Mouse (Mus musculus): ENCODE data around the gene Ap2b1.
A peak's percentile ranks its signal among the peaks of the same experiment; 100 is the strongest.
"Not testable (repeated sequence)": the region's sequence is repeated elsewhere in the genome, so short reads cannot be mapped to it uniquely, and the experiment has no call there.

The Ap2b1 gene

DNA sequence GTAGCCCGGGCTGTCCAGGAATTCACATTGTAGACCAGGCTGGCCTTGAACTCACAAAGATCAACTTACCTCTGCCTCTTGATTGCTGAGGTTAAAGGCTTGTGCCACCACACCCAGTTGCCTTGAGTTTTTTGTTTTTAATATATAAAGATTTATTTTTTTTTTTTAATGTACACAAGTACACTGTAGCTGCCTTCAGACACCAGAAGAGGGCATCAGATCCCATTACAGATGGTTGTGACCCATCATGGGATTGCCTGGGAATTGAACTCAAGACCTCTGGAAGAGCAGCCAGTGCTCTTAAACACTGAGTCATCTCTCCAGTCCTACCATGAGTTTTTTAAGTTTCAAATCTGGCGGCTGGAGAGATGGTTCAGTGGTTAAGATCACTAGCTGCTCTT, 2.6 kb downstream of the Ap2b1 start:
- DNase-seq (ENCODE audit: low read depth, low spot score), result peak; percentile 19

DNA sequence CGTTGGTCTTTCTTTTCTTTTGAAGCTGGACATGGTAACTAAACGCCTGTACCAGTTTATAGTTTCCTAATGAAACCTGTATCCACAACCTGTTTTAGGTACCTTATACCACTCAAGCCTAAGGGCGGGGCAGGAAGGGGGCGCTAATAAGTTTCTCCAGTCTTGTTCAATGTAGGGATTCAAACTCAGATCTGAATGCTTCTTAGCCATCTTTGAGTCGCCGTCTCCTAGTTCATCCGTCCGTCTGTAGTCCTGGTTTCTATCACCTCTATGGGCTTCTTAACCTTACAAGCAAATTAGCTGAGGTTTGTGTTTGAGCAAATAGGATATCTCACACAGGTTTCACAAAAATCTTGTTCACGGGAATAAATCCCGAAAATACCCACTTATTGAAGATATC, 3.3 kb downstream of the Ap2b1 start:
- no peak for DNase-seq (ENCODE audit: low read depth, low spot score)

DNA sequence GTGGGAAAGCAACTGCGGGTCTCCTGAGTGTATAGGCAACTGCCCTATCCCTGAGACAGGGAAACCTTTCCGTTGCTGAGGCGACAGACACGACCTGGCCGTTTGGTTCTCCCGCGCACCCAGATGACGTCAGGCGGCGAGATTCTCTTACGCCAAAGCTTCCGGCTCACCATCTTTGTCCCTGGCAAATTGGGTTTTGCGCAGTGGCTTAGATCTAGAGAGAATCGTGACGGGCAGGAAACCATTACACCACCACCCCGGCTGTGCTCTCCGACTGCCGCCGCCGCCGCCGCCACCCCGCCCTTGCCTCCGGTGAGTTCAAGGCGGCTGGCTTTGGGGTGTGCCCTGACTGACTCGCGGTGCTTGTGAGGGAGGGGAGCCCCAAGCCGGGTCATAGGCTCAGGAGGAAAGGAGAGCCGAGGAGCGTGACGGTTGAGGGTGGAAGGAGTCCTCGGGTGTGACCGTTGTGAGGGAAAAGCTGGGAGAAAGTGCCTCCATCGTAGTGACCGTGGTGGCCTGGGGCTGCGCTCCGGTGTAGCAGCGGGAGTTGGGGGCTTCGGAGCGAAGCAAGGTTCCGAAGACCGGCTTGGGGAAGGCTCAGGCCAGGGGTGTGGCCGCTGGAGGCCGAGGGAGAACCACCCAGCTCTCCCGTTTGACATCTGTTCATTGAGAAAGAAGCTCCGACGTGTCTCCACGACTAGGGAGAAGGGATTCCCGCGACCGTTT, 3.9 kb downstream of the Ap2b1 start, which contains the start of gene Pex12:
Gene Pex12, minus strand, starts transcription at position 61 of the 726 bp plus-strand sequence.
- peak; percentile 98 for DNase-seq (ENCODE audit: low read depth, low spot score)

DNA sequence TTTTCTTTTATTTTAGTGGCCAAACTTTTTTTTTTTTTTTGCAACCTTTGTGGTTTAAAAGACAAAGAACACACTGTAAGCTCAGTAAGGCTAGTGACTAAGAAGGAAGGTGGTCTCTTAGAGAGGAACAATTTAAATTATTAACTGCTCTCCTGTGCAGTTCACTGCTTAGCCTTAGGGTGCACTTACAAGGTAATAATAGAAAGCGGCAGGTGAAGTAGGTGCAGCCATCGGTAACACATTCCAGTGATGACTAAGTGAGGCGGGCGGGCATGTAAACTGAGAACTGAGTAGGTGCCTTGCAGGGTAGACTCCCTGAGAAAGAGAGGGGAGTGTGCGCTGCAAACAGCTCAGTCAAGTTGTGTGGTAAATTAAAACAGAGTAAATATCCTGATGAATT, 4.9 kb downstream of the Ap2b1 start:
- peak; percentile 42 for DNase-seq (ENCODE audit: low read depth, low spot score)

DNA sequence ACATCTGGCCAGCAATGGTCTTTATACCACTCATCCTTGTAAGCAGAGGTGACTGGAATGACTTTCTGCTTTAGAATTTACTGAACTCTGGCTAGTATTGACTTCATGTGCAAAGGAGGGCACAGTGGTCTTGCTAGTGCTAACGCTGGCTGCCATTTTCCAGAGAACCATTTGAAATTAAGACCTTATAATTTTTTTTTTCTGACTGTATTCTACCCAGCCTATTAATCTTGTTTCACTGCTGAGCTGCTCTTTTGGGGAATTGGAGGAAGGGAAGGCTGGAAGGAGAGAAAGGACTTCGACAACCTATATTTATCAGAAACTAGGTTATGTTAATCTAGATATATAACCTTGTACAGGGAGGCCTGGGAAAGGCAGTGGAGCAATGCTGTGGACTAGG, 5.7 kb downstream of the Ap2b1 start:
- DNase-seq (ENCODE audit: low read depth, low spot score), result no peak

DNA sequence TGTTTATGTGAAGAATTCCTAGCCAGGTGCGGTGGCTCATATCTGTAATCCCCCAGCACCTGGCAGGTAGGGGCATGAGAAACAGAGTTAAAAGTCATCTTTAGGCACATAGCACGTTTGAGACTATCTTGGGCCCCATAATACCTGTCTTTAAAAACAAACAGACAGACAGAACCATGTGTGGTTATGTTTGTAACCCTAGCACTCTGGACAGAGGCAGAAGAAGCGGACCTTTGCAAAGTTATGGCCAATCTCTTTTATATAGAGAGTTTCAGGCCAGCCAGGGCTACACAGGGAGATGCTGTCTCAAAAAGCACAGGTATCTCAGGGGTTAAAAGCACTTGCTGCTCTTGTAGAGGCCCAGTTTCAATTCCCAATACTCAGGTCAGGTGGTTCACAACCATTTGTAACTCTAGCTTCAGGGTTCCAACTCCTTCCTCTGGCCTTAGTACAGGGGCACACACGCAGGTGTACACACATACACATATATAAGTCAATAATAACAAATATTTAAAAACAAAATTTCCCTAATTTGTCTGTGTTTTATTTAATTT, 8.0 kb downstream of the Ap2b1 start:
- no peak for DNase-seq (ENCODE audit: low read depth, low spot score)

DNA sequence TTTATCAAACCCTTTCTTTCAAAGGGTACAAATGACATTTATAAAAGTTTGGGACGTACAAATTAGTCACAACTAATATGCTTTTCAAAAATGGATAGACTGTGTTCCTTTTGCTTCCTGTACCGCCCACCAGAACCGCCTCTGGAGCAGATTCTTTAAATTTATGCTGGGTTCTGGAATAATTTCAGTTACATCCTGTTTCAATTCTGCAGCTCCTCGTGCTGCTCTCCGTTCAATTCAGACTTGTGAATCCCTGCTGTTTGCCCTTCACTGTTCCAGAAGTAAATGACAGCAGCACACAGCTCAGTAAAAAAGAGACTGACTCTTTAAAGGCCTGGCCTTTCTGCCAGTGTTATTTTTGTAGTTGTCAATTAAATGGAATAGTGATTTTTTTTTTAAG, 13.6 kb downstream of the Ap2b1 start:
- DNase-seq (ENCODE audit: low read depth, low spot score), result no peak

DNA sequence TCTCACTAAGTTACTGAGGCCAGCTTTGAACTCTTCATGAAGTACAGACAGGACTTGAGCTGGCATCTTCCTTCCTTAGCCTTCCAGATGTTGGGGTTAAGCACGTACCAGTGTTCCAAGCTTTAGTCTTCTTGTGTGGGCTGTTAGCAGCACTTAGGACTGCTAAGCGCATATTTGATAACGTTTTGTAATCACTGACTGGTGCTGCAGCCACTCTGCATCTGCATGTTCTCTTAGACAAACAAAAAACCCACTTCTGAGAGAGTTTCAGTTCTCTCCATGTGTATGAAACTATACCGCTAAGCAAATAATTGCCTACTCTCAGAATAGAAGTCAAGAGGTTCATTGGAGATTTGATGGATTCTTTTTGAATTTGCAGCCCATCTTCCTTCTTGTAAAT, 20.2 kb downstream of the Ap2b1 start:
- no peak for DNase-seq (ENCODE audit: low read depth, low spot score)

DNA sequence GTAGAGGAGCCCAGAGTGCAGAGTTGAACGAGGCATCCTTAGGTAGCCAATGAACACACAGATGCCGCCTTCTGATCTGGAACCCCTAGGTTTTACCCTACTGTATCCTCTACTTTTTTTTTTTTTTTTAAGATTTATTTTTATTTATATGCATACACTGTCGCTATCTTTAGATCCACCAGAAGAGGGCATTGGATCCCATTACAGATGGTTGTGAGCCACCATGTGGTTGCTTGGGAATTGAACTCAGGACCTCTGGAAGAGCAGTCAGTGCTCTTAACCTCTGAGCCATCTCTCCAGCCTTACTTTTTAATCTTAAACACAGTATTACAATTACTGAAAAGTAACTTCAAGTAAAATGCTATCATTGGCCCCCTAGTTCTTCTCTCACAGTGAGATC, 27.9 kb downstream of the Ap2b1 start:
- not testable (repeated sequence) for DNase-seq (ENCODE audit: low read depth, low spot score)

DNA sequence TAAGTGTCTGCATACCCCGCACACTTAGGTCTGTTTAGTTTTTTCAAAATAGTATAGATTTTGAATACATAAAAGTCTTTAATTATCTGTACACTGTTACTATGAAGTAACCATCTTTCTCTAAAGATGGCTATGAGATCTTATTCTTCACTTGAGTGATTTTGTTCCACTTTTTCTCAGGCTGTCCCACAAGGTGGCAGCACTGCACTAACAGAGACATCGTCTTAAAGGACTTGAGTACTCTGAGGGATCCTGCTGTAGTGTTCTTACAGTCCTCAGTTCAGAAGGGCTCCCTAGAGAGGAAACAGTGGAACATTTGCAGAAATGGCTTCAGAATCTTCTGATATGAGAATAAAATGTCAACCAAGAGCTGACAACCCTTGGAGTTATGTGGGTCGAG, 28.6 kb downstream of the Ap2b1 start:
- DNase-seq (ENCODE audit: low read depth, low spot score), result peak; percentile 78

DNA sequence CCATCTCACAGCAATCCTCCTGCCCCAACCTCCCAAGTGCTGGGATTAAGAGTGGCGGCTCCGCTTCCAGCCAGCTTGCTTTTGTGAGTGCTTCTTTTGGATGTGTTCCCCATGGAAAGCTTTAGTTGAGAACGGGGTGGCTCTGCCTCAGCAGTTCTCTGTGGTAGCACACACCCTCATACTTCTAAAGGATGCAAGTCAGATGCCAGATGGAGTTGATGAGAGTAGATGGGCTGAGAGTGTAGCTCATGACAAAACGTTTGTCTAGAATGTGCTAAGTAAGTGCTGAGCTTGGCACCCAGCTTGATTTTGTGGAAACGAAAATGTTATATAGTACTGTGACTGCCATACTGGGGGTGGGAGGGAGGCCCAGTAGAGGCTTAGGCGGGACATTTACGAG, 37.0 kb downstream of the Ap2b1 start:
- no peak for DNase-seq (ENCODE audit: low read depth, low spot score)

DNA sequence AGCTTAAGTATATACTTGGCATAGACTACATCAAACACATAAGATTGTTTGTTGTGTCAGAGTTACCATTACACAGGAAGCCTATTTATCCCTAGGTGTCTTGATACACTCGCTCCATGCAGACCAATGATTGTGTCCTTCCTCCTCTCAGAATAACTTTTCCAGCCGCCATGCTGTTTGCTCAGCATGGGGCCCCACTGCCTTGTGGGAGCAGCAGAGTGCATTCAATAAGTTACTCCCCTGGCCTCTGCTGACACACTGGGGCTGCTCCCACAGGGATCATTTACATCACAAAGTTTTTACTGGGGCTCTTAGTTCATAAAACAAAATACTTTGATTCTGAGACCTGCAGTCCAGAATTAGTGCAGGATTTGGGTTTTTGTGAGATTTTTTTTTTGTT, 40.9 kb downstream of the Ap2b1 start:
- peak; percentile 54 for DNase-seq (ENCODE audit: low read depth, low spot score)

DNA sequence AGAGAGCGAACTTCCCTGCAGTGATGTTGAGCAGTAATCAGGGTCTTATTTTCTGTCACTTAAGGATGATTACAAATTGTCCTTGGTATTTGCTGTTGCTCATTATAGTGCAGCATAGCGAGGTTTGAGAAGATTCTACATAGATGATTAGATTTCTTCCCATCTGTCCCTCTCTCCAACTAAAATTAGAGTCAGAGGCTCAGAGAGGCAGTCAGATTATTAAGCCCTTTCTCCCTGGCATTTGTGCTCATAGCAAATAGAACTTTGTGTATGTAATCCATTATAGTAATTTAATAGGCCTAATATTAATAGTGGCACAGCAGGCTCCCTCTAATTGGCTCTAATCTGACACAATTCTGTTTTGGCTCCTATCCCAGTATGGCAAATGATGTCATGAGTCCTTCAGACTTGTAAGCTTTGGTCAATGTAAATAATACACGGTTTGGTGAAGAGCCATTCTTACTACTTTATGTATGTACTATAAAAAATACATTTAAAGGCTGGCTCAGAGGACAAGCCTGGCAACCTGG, 43.0 kb downstream of the Ap2b1 start:
- DNase-seq (ENCODE audit: low read depth, low spot score), result no peak

DNA sequence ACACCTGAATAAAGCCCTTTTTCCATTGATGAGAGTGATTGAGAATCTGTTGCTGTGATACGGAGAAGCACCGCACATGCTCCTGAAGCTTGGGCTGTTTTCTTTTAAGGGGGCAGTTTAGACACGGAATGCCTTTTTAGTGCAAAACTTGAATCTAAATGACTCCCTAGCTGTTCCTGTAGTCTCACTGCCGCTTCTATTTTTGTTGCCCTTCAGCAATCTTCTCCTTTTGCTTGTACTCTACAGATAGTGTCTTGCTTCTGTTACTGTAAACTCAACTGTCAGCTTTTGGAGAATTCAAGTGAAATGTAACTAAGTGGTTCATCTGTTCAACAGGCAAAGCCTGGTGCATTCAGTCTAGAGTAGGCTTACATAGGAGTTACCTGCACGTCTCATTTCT, 56.6 kb downstream of the Ap2b1 start:
- DNase-seq (ENCODE audit: low read depth, low spot score), result no peak

DNA sequence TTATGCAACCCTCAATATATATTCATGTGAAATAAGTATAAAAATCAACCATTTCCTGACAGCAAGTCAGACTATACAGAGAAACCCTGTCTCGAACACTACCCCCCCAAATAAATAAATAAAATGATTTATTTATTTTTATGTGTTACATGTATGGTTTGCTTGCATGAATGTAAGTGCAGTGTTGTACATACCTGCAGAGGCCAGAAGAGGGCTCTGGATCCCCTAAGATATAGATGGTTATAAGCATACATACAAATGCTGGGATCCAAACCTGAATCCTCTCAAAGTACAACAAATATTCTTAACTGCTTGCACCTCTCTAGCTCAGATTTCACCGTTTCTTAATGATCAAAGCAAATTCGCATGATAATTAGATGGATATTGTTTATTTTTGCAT, 58.6 kb downstream of the Ap2b1 start:
- peak; percentile 33 for DNase-seq (ENCODE audit: low read depth, low spot score)

DNA sequence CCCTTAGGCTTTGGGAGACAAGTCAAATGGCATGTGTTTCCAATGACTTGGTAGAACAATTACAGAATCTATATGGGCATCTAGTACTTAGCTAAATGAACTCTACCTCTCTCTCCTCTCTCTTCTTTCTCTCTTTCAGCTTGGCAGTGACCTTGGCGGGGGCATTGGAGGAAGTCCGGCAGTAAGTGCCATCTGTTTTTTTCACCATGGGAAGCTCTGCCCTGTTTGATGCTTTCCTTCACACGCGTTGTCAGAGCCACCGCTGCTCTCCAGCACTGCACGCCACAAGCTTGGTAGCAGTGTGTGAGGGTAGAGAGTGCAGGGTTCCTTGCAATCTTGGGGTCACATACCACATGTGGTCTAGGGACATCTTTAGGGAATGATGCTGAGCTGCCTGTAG, 65.8 kb downstream of the Ap2b1 start:
- DNase-seq (ENCODE audit: low read depth, low spot score), result no peak

DNA sequence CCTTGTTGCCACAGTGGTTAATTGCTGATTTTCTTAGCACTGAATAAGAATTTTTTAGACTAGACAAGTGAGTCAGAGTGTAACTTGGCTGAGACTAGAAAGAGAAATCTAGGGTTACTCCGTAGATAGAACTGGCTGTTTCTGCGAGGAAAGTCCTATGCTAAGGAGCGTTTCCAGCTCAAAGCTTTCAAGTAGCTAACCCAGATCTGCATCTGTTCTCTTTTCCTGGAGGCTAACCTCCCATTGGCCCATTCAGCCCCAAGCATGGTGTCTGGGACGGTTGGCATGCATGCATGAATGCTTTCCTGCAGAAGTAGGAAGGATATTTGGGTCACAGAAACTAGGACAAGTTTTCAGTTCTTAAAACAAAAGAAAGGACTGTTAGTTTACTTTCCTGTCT, 72.4 kb downstream of the Ap2b1 start:
- no peak for DNase-seq (ENCODE audit: low read depth, low spot score)

DNA sequence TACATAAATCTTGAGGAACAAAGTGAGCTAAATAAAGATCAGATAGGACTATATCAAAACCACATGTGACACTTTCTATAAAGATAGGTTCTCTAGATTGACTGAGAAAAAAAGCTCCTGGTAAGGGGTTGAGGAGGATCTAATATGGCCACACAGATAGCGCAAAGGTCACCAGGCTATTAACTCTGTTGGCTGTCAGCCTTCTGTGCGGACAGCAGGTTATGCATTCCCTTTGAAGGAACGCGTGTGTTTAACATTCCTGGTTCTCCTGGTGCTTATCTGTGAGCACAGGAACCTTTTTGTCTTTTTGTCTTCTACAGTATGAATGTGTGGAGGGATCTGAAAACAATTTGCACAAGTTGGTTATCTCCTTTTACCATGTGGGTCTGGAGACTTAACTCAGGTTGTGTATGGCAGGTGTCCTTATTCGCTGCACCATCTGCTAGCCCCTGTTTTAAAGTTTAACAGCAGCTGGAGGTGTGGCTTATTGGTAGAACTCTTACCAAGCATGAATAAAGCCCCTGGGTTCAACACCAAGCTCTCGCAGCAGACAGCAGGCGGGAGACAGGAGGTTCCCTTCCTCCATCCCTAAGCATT, 81.0 kb downstream of the Ap2b1 start:
- DNase-seq (ENCODE audit: low read depth, low spot score), result no peak

DNA sequence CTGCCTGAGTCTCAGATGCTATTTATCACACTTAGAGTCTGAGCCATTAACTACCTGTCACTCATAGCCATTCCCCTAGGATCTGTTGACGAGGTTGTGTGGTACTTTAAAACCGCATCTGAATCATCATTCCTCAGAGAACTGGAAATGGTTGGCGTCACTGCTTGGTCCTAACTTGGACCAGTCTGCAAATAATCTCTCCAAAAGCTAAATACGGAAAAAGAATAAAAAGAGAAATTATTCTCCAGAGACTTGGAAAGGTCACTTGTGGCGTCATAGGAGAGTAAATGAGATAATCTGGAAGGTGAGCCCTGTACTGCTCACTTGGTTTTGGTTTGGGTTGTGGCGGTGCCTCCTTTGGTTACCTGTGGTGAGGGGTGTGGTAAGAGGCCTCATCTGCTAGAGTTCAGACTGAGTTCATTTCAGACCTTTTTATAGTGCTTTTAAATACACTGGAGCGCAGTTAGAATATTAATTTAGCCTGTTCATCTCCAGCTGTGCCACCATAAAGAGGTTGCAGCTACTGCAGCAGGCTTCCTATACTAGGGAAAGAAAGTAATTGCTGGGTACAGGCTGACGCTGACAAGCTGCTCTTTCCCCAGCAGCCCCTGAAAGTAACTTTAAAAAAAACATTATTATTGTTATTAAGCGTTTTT, 84.2 kb downstream of the Ap2b1 start:
- DNase-seq (ENCODE audit: low read depth, low spot score), result no peak

DNA sequence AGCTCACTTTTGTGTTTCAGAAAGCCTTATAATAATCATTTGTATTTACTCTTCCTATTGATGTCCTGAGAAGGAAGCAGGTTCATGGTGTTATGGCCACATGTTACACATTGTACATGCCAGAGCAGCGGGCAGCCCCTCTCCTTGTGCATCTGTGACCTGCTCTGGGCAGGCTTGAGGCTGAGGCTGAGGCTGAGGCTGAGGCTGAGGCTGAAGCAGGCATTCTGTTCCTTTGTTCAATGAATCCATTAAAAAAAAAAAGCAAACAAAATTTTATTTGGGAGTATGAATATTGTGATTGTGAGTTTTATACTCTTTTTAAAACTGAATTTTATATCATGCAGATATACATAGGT, 84.7 kb downstream of the Ap2b1 start:
- DNase-seq (ENCODE audit: low read depth, low spot score), result no peak

DNA sequence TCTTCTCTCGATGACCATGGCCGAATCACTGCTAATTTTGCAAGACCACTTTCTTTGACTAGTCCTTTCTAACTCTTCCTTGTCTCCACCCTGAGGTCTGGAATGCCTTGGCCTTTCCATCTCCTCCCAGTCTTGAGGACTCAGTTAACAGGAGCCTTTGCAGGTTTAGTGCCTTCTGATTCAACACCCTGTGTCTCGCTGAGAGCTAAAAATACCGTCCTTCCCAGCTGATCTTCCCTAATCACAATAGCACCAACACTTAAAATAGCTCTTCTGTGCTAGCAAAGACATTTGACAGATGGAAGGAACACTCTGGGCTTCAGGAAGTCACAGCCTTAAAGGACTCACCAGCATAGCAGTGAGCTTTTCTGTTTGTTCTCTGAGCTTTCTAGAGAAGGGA, 94.2 kb downstream of the Ap2b1 start:
- DNase-seq (ENCODE audit: low read depth, low spot score), result no peak

DNA sequence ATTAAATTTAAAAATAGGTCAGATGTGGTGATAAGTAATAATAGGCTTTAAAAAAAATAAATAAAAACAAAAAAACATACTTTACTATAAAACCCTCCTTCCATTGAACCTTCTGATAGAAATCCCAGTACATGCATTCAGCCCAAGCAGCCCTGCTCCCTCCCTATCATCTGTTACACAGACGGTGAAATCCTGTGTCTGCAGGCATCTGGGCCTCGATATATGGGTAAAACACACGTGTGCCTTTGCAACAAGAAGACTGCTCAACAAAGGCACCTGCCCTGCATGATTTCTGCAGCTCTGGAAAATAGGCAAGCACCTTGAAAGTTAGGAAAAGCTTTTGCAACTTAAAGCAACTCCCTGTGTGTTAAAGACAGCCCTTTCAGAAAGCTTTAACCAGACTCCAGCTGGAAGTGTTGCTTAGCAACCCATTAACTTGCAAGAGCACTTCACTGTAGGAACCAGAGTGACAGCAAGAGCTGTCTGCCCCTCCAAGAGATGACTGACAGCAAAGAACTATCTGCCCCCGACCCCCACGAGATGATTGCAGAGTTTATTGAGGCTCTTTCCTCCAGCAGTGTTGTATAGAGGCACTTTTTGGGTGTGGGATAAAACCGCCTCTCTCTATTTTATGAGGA, 96.1 kb downstream of the Ap2b1 start:
- DNase-seq (ENCODE audit: low read depth, low spot score), result peak; percentile 17

Measured in ZHBTc4 (cell line).